Mouse (Mus musculus) kidney, postnatal 10 days (tissue): ENCODE measurements around the gene Fam83e.

Experiments
- DNase-seq: peaks from one replicate; pipeline ENCODE4 v3.0.0; 2021; ENCODE audit warnings: mixed read lengths

The Fam83e gene

DNA sequence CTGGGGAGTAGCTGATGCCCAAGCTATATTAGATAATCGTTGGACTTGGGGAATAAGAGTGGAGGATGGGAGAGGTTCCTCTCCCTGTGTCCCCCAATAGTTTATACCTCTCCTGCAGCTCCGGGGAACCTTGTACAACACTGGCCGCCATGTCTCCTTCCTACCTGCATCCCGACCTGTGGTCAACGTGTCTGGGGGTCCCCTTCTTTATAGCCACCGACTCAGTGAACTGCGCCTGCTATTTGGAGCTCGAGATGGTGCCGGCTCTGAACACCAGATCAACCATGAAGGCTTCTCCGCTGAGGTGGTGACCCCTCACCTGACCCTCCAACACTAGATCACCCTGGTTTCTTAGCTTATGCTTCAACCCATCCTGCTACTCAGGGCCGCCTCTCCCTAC is 18.7 kb upstream of the Fam83e start:
- no peak for DNase-seq

DNA sequence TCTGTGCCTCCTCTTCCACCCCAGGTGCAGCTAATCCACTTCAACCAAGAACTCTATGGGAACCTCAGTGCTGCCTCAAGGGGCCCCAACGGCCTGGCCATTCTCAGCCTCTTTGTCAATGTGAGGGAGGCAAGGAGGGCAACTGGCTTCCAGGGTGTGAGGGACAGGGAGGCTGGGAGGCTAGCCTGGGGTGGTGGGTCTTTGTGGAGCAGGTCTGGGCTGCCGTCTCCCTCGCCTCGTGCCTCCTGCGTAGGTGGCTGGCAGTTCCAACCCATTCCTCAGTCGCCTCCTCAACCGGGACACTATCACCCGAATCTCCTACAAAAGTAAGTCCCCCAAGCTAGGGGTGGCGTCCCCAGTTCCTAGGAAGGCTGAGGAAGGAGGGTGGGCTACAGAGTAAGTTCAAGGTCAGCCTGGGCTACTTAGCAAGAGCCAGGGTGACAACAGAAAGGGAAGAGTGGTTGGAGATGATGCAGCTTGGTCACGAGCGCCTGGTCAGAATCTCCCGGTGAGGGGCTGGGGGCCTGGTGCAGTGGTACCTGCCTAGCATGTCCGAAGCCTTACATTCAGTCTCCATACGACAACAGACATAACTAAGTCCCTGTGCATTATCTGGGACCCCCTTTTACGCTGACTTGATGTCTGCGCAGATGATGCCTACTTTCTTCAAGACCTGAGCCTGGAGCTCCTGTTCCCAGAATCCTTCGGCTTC is 18.0 kb upstream of the Fam83e start:
- DNase-seq: no peak

DNA sequence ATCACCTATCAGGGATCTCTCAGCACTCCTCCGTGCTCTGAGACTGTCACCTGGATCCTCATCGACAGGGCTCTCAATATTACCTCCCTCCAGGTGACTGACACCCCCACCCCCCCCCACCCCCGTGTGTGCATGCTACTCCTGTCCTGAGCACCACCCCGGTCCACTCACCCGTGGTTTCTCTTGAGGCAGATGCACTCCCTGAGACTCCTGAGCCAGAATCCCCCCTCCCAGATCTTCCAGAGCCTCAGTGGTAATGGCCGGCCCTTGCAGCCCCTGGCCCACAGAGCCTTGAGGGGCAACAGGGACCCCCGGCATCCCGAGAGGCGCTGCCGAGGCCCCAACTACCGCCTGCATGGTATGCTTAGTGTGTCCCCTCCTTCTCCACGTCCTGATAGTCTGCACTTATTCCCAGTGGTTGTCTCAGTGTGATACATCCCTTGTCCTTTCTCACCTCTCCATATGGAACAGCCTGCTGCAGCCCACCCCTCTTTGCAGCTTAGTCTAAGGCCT is 17.4 kb upstream of the Fam83e start:
- no peak for DNase-seq

DNA sequence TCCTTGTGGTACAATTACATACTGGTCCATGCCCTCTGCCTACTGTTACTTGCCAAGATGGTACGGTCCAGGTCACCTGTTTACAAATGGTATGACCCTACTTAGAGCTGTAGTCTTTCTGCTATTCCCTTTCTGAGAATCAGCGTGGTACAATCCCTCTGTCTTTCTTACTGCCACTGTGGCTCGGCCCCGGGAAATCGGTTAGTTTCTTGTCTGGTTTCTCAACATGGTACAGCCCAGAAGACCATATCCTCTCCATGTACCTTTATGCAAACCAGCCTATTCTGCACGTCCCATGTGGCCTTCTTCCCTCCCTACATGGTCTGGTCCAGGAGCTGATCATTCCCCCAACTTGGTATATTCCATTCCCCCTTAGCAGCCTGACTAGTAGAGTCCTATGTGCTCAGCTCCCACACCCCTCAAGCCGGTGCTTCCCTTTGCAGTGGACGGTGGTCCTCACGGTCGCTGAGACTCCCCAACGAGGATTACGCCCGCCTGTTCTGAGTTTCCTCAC is 16.9 kb upstream of the Fam83e start:
- peak; percentile 72 for DNase-seq

DNA sequence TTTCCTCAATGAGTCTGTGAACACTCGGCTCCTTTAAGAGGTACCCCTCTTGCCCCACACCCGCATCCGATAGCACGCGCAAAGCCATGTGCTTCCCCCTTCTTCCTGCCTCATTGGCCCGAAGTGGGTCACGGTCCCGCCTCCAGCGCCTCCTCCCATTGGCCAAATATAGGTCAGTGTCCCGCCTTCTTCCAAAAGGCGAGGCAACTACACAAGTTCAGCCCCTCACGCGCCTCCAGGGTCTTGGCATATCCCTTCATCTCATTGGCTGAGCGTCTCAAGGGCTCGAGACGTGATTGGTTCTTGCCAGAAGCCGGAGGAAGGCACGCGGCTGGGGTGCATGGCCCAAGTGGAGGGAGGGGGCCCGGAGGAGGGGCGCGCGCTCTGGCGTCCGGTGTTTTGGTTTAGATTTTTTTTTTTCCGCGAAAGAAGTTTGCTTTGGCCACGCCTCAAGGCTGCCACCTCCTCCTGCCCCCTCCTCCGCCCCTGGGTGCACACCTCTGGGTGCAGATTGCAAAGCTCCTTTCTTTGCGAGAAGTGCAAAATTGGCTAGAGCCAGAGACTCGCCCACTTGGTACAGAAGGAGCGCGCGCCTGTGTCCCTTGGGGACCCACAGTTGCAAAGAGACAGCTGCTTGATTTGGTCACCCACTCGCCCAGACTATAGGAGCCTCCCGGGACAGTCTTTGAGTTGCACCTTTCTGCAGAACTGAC is 16.1 kb upstream of the Fam83e start, which contains the start of gene Dbp:
Dbp (plus strand) TSS at position 359 of the 713 bp plus-strand sequence.
- DNase-seq: peak; percentile 99

DNA sequence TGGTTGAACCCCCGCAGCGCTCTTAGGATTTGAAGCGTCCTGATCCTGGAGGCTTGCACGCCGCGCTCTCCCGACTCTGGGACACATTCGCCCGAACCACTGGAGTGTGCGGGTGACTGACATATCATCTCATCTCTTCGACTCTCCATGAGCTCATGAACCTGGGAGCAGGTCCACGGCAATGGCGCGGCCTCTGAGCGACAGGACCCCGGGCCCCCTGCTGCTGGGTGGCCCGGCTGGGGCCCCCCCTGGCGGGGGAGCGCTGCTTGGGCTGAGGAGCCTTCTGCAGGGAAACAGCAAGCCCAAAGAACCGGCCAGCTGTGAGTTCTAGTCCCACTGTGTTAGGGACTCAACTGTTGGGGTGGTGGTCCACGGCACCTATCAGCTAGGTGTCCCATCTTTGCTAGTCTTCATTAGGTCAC is 15.6 kb upstream of the Fam83e start:
- no peak for DNase-seq

DNA sequence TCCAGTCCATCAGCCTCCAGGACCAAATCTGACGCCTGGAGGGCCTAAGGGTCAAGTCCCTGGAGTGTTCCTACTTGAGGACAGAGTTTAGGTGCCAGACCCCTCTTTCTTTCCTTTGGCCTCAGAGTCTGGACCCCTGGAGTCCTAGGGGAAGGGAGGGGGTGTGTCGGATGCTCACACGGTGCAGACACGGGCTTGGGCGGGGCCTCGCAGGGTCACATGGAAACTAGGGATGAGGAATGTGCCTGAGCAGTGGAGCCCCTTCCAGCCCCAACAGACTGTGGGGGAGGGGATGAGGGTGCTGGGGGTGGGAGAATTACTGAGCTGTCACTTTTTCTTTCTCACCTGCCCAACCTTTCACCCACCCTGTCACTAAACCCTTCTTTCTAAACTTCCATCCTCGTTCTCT is 15.1 kb upstream of the Fam83e start:
- DNase-seq: peak; percentile 90

DNA sequence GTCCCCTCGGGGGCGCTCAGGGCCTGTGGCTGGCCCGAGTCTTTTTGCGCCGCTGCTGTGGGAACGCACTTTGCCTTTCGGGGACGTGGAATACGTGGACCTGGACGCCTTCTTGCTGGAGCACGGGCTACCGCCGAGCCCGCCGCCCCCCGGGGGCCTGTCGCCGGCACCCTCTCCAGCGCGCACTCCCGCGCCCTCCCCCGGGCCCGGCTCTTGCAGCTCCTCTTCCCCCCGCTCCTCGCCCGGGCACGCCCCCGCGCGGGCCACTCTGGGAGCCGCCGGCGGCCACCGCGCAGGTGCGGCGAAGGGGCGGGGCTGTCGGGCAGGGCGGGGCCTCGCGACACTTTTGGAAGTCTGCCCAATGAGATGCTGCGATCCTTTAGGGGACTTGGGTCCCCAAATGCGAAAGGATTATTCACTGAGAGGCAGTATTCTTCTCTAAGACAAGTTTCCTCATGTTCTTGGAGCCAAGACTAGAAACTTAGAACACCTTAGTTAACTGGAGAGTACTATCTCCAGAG is 14.2 kb upstream of the Fam83e start:
- DNase-seq: peak; percentile 95

DNA sequence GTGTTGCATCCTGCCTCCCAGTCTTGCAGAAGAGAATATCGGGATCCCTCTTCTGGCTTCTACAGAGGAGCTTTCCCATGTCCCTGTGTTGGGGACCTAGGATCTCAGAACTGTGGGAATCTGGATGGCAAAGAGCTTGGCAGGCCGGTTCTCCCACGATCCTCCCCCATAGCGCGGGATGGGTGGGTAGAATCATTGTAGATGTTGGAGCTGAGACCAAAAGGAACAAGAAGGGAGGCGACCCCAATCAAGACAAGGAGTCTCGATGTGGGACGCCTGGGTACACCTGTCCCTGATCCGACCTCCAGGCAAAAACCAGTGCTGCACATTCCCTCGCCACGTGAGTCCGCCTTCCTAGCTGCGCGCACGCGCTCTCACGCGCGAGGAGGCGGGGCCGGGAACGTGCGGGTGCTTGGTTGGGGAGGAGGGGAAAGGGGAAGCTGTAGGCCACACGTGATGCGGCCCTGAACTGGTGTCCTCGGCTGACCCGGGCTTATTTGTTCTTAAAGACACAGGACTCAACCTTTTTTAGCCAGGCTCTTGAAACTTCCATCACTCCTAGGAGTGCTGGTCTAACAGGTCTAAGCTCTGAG is 13.5 kb upstream of the Fam83e start:
- peak; percentile 98 for DNase-seq

DNA sequence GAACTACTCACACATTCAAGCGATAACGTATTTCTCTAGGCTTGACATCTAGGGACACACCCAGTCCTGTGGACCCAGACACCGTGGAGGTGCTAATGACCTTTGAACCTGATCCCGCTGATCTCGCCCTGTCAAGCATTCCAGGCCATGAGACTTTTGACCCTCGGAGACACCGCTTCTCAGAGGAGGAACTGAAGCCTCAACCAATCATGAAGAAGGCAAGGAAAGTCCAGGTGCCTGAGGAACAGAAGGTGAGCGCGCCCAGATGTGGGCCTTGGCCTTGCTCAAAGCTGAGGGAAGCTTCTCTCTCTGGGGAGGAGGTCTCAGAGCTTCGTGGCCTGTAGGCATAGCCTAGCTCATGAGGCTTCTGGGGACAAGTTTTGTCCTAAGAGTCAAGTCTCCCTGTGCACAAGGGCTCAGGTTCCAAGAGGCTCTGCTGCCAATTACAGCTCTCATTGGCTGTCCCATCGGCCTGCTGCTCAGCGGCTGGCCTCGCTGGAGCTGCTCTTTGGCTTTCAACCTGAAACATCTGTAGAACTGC is 12.7 kb upstream of the Fam83e start:
- DNase-seq: peak; percentile 64

DNA sequence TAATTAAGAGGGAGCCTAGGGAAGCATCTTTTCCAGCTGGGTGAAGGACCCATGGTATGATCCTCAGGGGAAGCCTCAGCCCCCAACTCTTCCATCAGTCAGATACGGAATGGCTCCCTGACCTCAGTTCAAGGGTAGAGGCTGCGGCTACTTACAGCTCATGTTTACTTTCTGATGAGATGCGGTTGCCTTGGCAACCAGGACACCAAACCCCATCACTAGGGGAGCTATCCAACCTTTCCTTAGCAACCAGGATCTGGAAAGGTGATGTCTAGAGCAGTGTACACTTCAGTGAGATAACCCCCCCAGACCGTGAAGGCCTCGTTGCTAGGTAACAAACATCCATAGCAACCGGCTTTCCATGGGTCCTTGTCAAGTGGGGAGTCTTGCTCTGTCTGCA is 12.0 kb upstream of the Fam83e start:
- no peak for DNase-seq

DNA sequence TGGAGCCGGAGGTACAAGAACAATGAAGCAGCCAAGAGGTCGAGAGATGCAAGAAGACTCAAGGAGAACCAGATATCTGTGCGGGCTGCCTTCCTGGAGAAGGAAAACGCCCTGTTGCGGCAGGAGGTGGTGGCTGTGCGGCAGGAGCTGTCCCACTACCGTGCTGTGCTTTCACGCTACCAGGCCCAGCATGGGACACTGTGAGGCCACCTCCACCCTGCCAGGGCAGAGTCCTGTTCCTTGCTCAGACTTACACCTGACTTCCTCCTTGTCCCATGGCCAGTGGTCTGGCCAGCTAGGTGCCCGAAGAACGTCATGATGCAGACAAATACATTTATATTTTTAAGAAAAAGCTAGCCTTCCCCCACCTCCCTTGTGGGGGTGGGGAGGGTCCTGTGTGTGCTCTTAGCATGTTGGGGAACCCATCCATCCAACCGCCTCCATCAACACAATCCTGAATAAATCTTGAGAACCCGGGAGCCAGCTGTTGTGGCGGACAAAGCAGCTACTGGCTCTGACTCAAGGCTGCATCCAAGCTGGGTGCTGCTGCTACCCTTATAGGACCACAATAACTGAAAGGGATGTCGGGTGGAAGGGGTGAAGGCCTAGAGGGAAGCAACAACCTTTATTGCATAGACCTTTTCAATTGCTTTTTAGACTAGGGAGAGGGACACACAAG is 11.2 kb upstream of the Fam83e start:
- DNase-seq: no peak

DNA sequence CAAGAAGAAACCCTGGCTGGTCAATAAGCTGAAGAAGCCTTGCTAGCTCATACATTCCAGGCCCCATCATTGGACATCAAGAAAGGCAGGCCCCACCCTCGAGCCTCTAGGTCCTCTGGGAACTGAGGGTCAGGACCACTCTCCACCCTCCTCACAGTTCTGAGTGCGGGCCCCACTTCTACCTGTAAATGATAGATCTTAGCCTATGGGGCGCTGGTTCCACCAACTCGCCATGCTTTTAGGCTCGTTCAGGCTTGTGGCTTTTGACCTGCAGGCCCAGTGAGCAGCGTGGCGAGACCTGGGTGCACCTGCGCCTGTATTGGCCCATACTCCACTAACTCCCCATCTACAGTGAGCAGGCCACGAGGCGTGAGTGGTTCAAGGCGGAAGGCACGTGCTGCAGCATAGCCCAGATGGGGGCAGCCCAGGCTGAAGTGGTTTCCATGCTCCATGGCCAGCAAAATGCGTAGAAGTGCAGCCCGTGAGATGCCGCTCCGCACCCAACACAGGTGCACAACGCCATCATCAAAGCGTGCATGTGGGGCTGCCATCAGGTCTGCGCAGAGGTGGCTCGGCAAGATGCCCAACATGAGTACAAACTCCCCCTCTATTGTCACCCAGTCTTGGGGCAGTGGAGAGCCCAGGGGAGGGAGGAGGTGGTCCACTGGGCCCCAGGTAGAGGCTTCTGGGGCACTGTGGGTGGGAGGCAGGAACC is 10.4 kb upstream of the Fam83e start:
- DNase-seq: peak; percentile 29

DNA sequence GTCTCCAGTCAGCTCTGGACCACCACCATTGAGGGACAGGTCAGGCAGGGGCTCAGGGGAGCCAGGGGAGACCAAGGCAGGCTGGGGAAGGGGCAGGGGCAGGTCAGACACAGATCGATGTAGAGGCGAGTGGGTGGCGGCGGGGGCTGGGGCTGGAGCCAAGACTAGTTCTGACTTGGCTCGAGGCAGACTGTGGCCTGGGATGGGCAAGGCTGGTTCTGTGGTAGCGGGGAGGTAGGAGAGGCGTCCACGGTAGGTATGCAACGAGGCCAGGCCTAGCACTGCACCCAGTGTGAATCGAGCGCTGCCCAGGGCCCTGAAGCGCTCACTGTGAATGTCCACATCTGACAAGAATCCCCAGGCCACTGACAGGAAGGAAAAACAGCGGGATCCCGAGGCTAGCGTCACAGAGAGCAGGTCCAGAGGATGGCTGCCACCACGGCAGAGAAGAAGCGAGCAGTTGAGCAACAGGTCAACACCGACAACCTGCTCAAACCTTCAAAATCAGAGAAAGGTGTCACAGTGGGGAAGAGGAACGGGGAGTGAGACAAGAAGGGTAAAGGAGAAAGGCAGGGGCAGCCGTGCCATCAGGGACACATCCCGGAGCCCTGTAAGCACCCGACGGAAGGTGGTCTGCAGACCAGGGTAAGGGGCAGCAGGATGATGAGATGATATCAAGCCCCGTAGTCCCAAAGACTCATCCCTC is 9.5 kb upstream of the Fam83e start:
- DNase-seq: peak; percentile 26

DNA sequence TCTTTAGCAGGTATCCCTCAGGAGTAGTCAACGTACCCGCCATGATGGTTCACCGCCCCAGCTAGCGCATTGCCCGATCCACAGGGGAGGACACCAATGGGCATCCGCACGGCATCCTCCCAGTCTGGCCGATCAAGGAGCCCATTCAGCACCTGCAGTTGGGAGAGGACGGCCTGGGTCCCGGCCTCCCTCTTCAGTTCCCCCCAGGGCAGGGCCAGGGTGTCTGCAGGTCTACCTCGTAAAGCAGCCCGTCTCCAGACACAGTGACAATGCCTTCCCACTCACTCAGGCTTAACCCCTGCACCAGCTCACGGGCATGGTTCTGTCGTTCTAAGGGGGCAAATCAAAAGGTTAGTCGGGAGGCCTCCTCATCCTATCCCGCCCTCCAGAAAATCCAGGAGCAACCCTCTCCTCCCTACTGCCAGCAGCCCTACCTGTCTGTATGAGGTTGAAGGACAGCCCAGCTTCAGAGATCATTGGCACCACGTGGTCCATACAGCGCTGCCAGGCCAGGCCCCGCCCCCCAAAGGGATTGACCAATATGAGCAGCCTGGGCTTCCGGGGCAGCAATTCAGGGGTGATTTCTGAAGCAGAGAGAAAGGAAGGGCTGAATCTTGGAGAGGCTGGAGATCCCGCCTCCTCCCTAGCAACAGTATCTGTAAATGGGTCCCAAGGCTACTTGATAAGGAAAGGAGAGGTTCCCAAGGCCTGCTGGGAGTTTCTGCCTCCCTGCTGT is 8.8 kb upstream of the Fam83e start:
- peak; percentile 76 for DNase-seq

DNA sequence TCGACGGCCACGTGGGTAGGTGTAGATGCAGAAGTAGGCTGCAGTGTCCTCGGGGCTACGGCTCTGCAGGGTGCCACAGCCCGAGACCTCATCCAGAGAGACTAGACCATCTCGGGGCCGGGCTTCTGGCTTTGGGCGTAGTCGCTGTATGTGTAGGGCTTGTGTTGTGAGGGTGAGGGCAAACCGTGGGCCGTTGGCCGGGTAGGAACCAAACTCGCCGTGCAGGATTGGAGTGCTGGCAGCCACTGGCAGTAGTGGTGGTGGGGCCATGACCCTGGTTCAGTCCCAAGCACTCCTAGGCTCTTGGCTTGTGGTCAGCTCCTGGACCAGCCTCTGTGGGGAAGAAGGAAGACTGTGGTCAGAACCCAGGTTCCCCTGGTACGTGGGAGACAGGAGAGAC is 7.6 kb upstream of the Fam83e start:
- no peak for DNase-seq

DNA sequence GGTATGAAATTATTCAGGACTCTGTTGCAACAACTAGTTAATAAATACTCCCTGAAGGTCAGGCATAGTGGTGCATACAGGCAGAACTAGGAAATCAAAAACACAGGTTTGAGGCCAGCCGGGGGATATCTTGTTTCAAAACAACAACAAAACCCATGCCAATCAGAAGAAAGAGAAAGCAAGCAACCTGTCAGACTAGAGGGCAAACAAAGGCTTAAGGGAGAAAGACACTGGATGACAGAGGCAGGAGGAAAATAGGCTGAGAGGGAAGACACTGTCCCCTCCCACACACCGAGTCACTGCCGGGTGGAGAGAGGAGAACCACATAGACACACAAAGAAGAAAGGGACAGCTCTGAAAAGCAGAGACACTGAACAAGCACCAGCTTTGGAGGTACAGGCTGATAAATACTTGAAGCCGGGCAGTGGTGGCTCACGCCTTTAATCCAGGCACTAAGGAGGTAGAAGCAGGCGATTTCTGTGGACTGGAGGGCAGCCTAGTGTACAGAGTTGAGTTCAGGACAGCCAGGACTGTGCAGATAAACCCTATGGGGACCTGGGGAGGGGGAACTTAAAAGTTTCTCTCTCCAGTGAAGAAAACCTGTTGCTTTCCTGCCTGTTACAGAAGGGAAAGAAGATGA is 7.0 kb upstream of the Fam83e start:
- DNase-seq: no peak

DNA sequence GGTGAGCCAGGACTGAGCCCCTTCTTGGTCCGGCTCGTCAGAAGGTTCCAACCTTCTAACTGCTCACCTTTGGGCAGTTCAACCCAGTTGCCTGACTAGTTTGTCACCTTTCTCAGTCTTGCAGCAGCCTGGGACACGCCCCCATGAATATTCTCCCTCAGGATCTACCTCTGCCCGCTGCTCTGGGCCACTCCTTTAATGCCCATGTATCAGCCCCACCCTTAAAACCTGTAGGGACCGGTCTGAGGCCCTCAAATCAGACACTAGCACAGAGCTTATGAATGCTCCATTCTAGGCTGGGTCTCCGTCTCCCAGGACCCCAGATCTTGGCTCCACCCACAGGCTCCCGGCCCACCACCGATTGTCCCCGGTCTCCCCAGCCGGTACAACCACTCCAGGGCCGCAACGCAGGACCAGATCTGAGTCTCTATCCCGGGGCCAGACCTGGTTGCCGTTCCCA is 6.4 kb upstream of the Fam83e start:
- no peak for DNase-seq

DNA sequence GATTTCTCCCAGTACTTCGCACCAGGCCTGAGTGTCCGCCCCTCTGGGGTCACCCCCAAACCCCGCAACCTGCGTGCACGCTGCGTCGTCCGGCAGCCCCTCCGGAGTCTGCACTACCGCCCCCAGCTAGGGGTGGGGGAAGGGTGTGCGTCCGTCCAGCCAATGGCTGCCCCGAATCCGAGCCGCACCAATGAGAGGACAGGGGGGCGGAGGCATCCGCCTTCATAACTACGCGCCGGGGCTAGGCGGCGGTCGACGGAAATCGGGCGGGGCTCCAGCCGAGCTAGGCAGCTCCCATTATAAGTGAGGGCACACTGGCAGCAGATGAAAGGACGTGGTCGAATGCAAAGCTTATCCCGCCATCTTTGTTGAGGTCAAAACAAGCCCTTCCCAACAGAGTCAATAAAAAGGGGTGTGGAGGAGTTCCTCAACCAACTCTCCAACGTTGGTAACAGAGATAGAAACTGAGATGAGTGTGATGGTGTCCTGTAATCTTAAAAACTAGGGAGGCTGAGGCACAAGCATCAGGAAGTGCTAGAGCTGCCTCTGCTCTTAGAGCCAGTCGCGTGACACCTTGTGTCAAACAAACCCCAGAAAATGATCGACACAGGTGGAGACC is 5.8 kb upstream of the Fam83e start, which contains the start of gene Rpl18:
Rpl18 (plus strand) TSS at position 368 of the 619 bp plus-strand sequence.
- DNase-seq: peak; percentile 99
